13 mouse cellular contexts compared by ENCODE assay signal in the genomic region with DNA sequence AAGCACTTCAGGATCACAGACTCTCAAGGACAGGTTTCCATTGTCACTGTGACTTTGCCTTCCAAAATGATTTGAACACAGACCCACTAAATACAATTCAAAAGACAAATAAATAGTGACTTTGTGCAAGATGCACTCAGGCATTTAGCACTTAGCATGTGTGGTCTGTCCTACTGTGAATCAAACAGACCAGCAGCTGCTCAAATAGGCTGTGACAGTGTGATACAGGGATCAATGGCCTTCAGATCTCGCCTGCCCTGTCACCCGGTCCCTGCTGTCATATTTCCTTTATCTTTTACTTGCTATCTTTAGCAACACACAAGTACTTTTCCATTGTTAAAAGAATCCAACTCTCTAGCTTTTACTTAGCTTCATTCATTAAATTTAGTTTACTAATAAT. TPM values are rescaled to one million over a fixed set of nuclear protein-coding genes. Genes with fewer than 3 reads are reported as not detected.
"Had no signal": no experiment of that assay in that cellular context is flagged by ENCODE, and none has a peak within 500 bp of the region (broad histone marks: within the 10 kb centered on the region; RNA-seq: fewer than 3 reads in every experiment).

No protein-coding gene starts in this region.

- H3K4me1 ChIP-seq: kidney, embryonic 15.5 days; limb, embryonic 13.5 days; neural tube, embryonic 13.5 days; stomach, embryonic 15.5 days had no signal

- H3K27ac ChIP-seq: kidney, embryonic 15.5 days; limb, embryonic 13.5 days; liver, embryonic 14.5 days; neural tube, embryonic 13.5 days; stomach, embryonic 15.5 days had no signal

- H3K4me3 ChIP-seq: kidney, embryonic 15.5 days; limb, embryonic 13.5 days; neural tube, embryonic 13.5 days; stomach, embryonic 15.5 days had no signal

- H3K9ac ChIP-seq: kidney, embryonic 15.5 days; limb, embryonic 13.5 days; liver, embryonic 14.5 days; neural tube, embryonic 13.5 days; stomach, embryonic 15.5 days had no signal

- H3K27me3 ChIP-seq: kidney, embryonic 15.5 days; limb, embryonic 13.5 days; neural tube, embryonic 13.5 days; stomach, embryonic 15.5 days had no signal

- H3K9me3 ChIP-seq: kidney, embryonic 15.5 days; limb, embryonic 13.5 days; neural tube, embryonic 13.5 days; stomach, embryonic 15.5 days had no signal

- H3K4me2 ChIP-seq: kidney, embryonic 15.5 days; limb, embryonic 13.5 days; neural tube, embryonic 13.5 days; stomach, embryonic 15.5 days had no signal

- H3K36me3 ChIP-seq: kidney, embryonic 15.5 days; limb, embryonic 13.5 days; neural tube, embryonic 13.5 days; stomach, embryonic 15.5 days had no signal

- DNase-seq: kidney, postnatal 14 days; left cerebral cortex, postnatal 4 days; lung, adult 18-20 months; retina, postnatal 1 day; right cerebral cortex, postnatal 4 days; thymus, adult 2 months; thymus, postnatal 25 days had no signal

RNA-seq across cellular contexts. Expression of a gene that starts 31.8 kb away (rescaled TPM):
- polyA plus RNA-seq: testis, adult 2 months had no signal
